Mouse (Mus musculus) midbrain, embryonic 16.5 days (tissue): ENCODE data around the gene Ppif. TPM values are rescaled to one million over a fixed set of nuclear protein-coding genes. Genes with fewer than 3 reads are reported as not detected.

Source experiments
- ATAC-seq: fragments of 200-750 bp; cut with Nextera tagmentation; 2 replicates; pipeline ENCODE4 v1.8.0; 2017; ENCODE audit warnings: moderate TSS enrichment
- H3K27ac ChIP-seq: fragments of 300-500 bp; sonication (generic); 2 replicates; pipeline ENCODE4 v1.5.1; 2014; ENCODE audit warnings: mild to moderate bottlenecking, low read length, mixed read lengths
- H3K27me3 ChIP-seq: fragments of 300-500 bp; sonication (generic); 2 replicates; pipeline ENCODE4 v1.6.1; 2014; ENCODE audit warnings: low read depth, low read length, mixed read lengths; ENCODE audit not compliant: control insufficient read depth, insufficient read depth
- H3K36me3 ChIP-seq: fragments of 300-500 bp; sonication (generic); 2 replicates; pipeline ENCODE4 v1.6.1; 2014; ENCODE audit warnings: mild to moderate bottlenecking, low read length, moderate library complexity, mixed read lengths; ENCODE audit not compliant: control insufficient read depth, insufficient read depth
- H3K4me1 ChIP-seq: fragments of 300-500 bp; sonication (generic); 2 replicates; pipeline ENCODE4 v1.6.1; 2014; ENCODE audit warnings: mild to moderate bottlenecking, low read length, mixed read lengths; ENCODE audit not compliant: control insufficient read depth, insufficient read depth
- H3K4me2 ChIP-seq: fragments of 300-500 bp; sonication (generic); 2 replicates; pipeline ENCODE4 v1.6.1; 2014; ENCODE audit warnings: mild to moderate bottlenecking, low read length, mixed read lengths
- H3K4me3 ChIP-seq: fragments of 300-500 bp; sonication (generic); 2 replicates; pipeline ENCODE4 v1.5.1; 2014; ENCODE audit warnings: low read depth, mild to moderate bottlenecking, low read length, moderate library complexity, mixed read lengths
- H3K9ac ChIP-seq: fragments of 300-500 bp; sonication (generic); 2 replicates; pipeline ENCODE4 v1.6.1; 2014; ENCODE audit warnings: low read depth, low read length, mixed read lengths
- H3K9me3 ChIP-seq: fragments of 300-500 bp; sonication (generic); replicated peaks from 2 replicates; pipeline ENCODE4 v1.6.1; 2014; ENCODE audit warnings: mild to moderate bottlenecking, low read length, mixed read lengths; ENCODE audit not compliant: control insufficient read depth, poor library complexity, severe bottlenecking
- WGBS: fragments of 180-500 bp; shearing (Covaris S2); extraction: QIAGEN DNeasy Blood & Tissue Kit; methylation state at CpG from one replicate; pipeline ENCODE4 v1.1.7; 2014; 5-methylcytosine and 5-hydroxymethylcytosine counted together
- polyA plus RNA-seq: library from polyadenylated mRNA; unstranded; fragments of >200 nt; fragmentation: Nextera tagmentation; extraction: Ambion mirVana; gene quantifications from 2 replicates; pipeline ENCODE4 v1.2.1, GENCODE M21; 2015

Gene Ppif
- polyA plus RNA-seq, 1 experiment from 2014 or later = 40.3 TPM

GRCm38 (mm10) chr14:25686983-25687901 lies 6.7 kb upstream of the Ppif start:
- ATAC-seq = no peak
- no peaks in the 10 kb centered on the region for H3K27me3 ChIP-seq
- H3K36me3 ChIP-seq = no peaks in the 10 kb centered on the region
- no peak overlapping the region for H3K4me2 ChIP-seq
- H3K4me1 ChIP-seq = no peaks in the 10 kb centered on the region
- no peak overlapping the region for H3K27ac ChIP-seq
- H3K9ac ChIP-seq = no peak overlapping the region
- no peaks in the 10 kb centered on the region for H3K9me3 ChIP-seq
- 87% methylated on average over 9 of the region's 10 CpGs for WGBS
- no peak overlapping the region for H3K4me3 ChIP-seq

GRCm38 (mm10) chr14:25693271-25693887 lies 575 bp upstream of the Ppif start:
- Histone ChIP-seq H3K9me3 (no peaks in the 10 kb centered on the region), H3K4me3 (peak overlapping the region; percentile 91), H3K27me3 (no peaks in the 10 kb centered on the region), H3K4me2 (peak overlapping the region; percentile 98), H3K27ac (peak overlapping the region; percentile 63), H3K36me3 (no peaks in the 10 kb centered on the region), H3K9ac (peak overlapping the region; percentile 43; the same call in 1 of the 2 replicates), H3K4me1 (peaks cover 18% of the 10 kb centered on the region)
- ATAC-seq = no peak; the same call in 1 of the 2 replicates
- 57% methylated on average over 6 of the region's 6 CpGs for WGBS

- peak; percentile 40 for ATAC-seq
- Histone ChIP-seq H3K4me1 (peaks cover 18% of the 10 kb centered on the region), H3K36me3 (peaks cover 7% of the 10 kb centered on the region), H3K9ac (peak overlapping the region; percentile 86), H3K9me3 (no peaks in the 10 kb centered on the region), H3K27ac (peak overlapping the region; percentile 30; the same call in 1 of the 2 replicates), H3K27me3 (no peaks in the 10 kb centered on the region), H3K4me3 (peak overlapping the region; percentile 91), H3K4me2 (peak overlapping the region; percentile 98)
- 1% methylated on average over 10 of the region's 10 CpGs for WGBS
Observed at GRCm38 (mm10) chr14:25694569-25694897, 579 bp downstream of the Ppif start.

GRCm38 (mm10) chr14:25695059-25695458 lies 1.1 kb downstream of the Ppif start:
- peaks cover 18% of the 10 kb centered on the region for H3K4me1 ChIP-seq
- no peaks in the 10 kb centered on the region for H3K27me3 ChIP-seq
- H3K27ac ChIP-seq = no peak overlapping the region
- no peaks in the 10 kb centered on the region for H3K9me3 ChIP-seq
- 74% methylated on average over 6 of the region's 6 CpGs for WGBS
- peak overlapping the region; percentile 98 for H3K4me2 ChIP-seq
- H3K36me3 ChIP-seq = peaks cover 9% of the 10 kb centered on the region
- peak overlapping the region; percentile 86 for H3K9ac ChIP-seq
- peak overlapping the region; percentile 91 for H3K4me3 ChIP-seq
- no peak for ATAC-seq

GRCm38 (mm10) chr14:25696356-25696755 lies 2.4 kb downstream of the Ppif start:
- Histone ChIP-seq H3K9ac (no peak overlapping the region), H3K4me3 (no peak overlapping the region), H3K27ac (no peak overlapping the region), H3K9me3 (no peaks in the 10 kb centered on the region), H3K36me3 (peaks cover 9% of the 10 kb centered on the region), H3K4me1 (peaks cover 18% of the 10 kb centered on the region), H3K27me3 (no peaks in the 10 kb centered on the region), H3K4me2 (no peak overlapping the region)
- 72% methylated on average over 2 of the region's 2 CpGs for WGBS
- ATAC-seq = no peak

GRCm38 (mm10) chr14:25701986-25702385 lies 8.0 kb downstream of the Ppif start:
- H3K4me1 ChIP-seq = no peaks in the 10 kb centered on the region
- no peak overlapping the region for H3K9ac ChIP-seq
- H3K27me3 ChIP-seq = no peaks in the 10 kb centered on the region
- H3K4me3 ChIP-seq = no peak overlapping the region
- no peak overlapping the region for H3K27ac ChIP-seq
- no peaks in the 10 kb centered on the region for H3K9me3 ChIP-seq
- H3K36me3 ChIP-seq = peaks cover 9% of the 10 kb centered on the region
- H3K4me2 ChIP-seq = no peak overlapping the region
- ATAC-seq = peak; percentile 47; the same call in 1 of the 2 replicates

- WGBS = 59% methylated on average over 5 of the region's 5 CpGs
- no peaks in the 10 kb centered on the region for H3K27me3 ChIP-seq
- no peak overlapping the region for H3K27ac ChIP-seq
- no peak overlapping the region for H3K4me3 ChIP-seq
- no peaks in the 10 kb centered on the region for H3K36me3 ChIP-seq
- ATAC-seq = no peak; the same call in 1 of the 2 replicates
- H3K4me1 ChIP-seq = no peaks in the 10 kb centered on the region
- H3K4me2 ChIP-seq = no peak overlapping the region
- H3K9me3 ChIP-seq = no peaks in the 10 kb centered on the region
- H3K9ac ChIP-seq = no peak overlapping the region
Observed at GRCm38 (mm10) chr14:25707691-25708181, 13.8 kb downstream of the Ppif start.

GRCm38 (mm10) chr14:25708451-25708850 lies 14.5 kb downstream of the Ppif start:
- no peak for ATAC-seq
- Histone ChIP-seq H3K9ac (no peak overlapping the region), H3K9me3 (no peaks in the 10 kb centered on the region), H3K4me1 (no peaks in the 10 kb centered on the region), H3K36me3 (no peaks in the 10 kb centered on the region), H3K4me3 (no peak overlapping the region), H3K27ac (no peak overlapping the region), H3K27me3 (no peaks in the 10 kb centered on the region), H3K4me2 (no peak overlapping the region)
- 76% methylated on average over 4 of the region's 4 CpGs for WGBS

- Histone ChIP-seq H3K27ac (no peak overlapping the region), H3K36me3 (no peaks in the 10 kb centered on the region), H3K4me1 (no peaks in the 10 kb centered on the region), H3K9me3 (no peaks in the 10 kb centered on the region), H3K4me3 (no peak overlapping the region), H3K27me3 (no peaks in the 10 kb centered on the region), H3K9ac (no peak overlapping the region), H3K4me2 (no peak overlapping the region)
- no peak for ATAC-seq
- WGBS = 89% methylated on average over 2 of the region's 2 CpGs
Observed at GRCm38 (mm10) chr14:25708917-25709316, 15.0 kb downstream of the Ppif start.
